Mouse (Mus musculus) embryonic facial prominence, embryonic 11.5 days (tissue): ENCODE measurements around the gene Itgad. TPM values are rescaled to one million over a fixed set of nuclear protein-coding genes. Genes with fewer than 3 reads are reported as not detected.
"Not testable (repeated sequence)": the region's sequence is repeated elsewhere in the genome, so short reads cannot be mapped to it uniquely, and the experiment has no call there.

Source experiments
- ATAC-seq: fragments of 200-750 bp; cut with Nextera tagmentation; replicated peaks from 2 replicates; pipeline ENCODE4 v1.8.0; 2017; ENCODE audit warnings: low read depth; ENCODE audit not compliant: insufficient number of reproducible peaks, low FRiP score, low TSS enrichment
- DNase-seq: peaks from one replicate; pipeline ENCODE4 v3.0.0-alpha.2; 2015; ENCODE audit warnings: low spot score
- H3K27ac ChIP-seq: fragments of 300-500 bp; sonication (generic); replicated peaks from 2 replicates; pipeline ENCODE4 v1.5.1; 2014; ENCODE audit warnings: mild to moderate bottlenecking, low read depth, low read length, control low read depth
- H3K27me3 ChIP-seq: fragments of 300-500 bp; sonication (generic); 2 replicates; pipeline ENCODE4 v1.6.1; 2014; ENCODE audit warnings: mild to moderate bottlenecking, low read length, moderate library complexity, mixed read lengths; ENCODE audit not compliant: control insufficient read depth, insufficient read depth
- H3K36me3 ChIP-seq: fragments of 300-500 bp; sonication (generic); replicated peaks from 2 replicates; pipeline ENCODE4 v1.6.1; 2014; ENCODE audit warnings: low read depth, mild to moderate bottlenecking, low read length, moderate library complexity, mixed read lengths; ENCODE audit not compliant: control insufficient read depth, insufficient read depth
- H3K4me1 ChIP-seq: fragments of 300-500 bp; sonication (generic); 2 replicates; pipeline ENCODE4 v1.6.1; 2014; ENCODE audit warnings: low read length, mixed read lengths; ENCODE audit not compliant: control insufficient read depth, insufficient read depth
- H3K4me2 ChIP-seq: fragments of 300-500 bp; sonication (generic); 2 replicates; pipeline ENCODE4 v1.6.1; 2014; ENCODE audit warnings: low read depth, mild to moderate bottlenecking, control low read depth, low read length, moderate library complexity
- H3K4me3 ChIP-seq: fragments of 300-500 bp; sonication (generic); 2 replicates; pipeline ENCODE4 v1.5.1; 2014; ENCODE audit warnings: low read depth, low read length, control low read depth
- H3K9ac ChIP-seq: fragments of 300-500 bp; sonication (generic); replicated peaks from 2 replicates; pipeline ENCODE4 v1.6.1; 2014; ENCODE audit warnings: mild to moderate bottlenecking, control low read depth, low read length
- H3K9me3 ChIP-seq: fragments of 300-500 bp; sonication (generic); replicated peaks from 2 replicates; pipeline ENCODE4 v1.6.1; 2016; ENCODE audit warnings: mild to moderate bottlenecking, low read length, inconsistent platforms, mixed read lengths; ENCODE audit not compliant: control insufficient read depth
- WGBS: fragments of 180-500 bp; shearing (Covaris S2); extraction: QIAGEN DNeasy Blood & Tissue Kit; methylation state at CpG from one replicate; pipeline ENCODE4 v1.1.7; 2014; 5-methylcytosine and 5-hydroxymethylcytosine counted together
- polyA plus RNA-seq: library from polyadenylated mRNA; unstranded; fragments of >200 nt; fragmentation: Nextera tagmentation; extraction: Ambion mirVana; gene quantifications from 2 replicates; pipeline ENCODE4 v1.2.1, GENCODE M21; 2014

Itgad gene
- polyA plus RNA-seq, 1 experiment from 2014 or later: not detected

GRCm38 (mm10) chr7:128158688-128159354 is 4.6 kb downstream of the Itgad start:
- not testable (repeated sequence) for H3K9ac ChIP-seq, H3K27ac ChIP-seq, H3K27me3 ChIP-seq, H3K9me3 ChIP-seq, H3K4me3 ChIP-seq, H3K36me3 ChIP-seq, ATAC-seq, H3K4me1 ChIP-seq, H3K4me2 ChIP-seq, DNase-seq
- 80% methylated on average over 8 of the region's 8 CpGs for WGBS

GRCm38 (mm10) chr7:128164001-128164400 is 9.8 kb downstream of the Itgad start:
- Histone ChIP-seq H3K27ac (no peak overlapping the region), H3K4me3 (no peak overlapping the region), H3K4me1 (no peaks in the 10 kb centered on the region), H3K36me3 (no peaks in the 10 kb centered on the region), H3K4me2 (no peak overlapping the region), H3K9ac (no peak overlapping the region), H3K9me3 (no peaks in the 10 kb centered on the region), H3K27me3 (no peaks in the 10 kb centered on the region)
- WGBS: 96% methylated on average over 4 of the region's 4 CpGs
- ATAC-seq (no peak), DNase-seq (no peak)

- no peak overlapping the region for H3K4me2 ChIP-seq
- H3K4me1 ChIP-seq: no peaks in the 10 kb centered on the region
- H3K27ac ChIP-seq: no peak overlapping the region
- WGBS: 83% methylated on average over 7 of the region's 7 CpGs
- no peak overlapping the region for H3K4me3 ChIP-seq
- H3K36me3 ChIP-seq: no peaks in the 10 kb centered on the region
- H3K27me3 ChIP-seq: no peaks in the 10 kb centered on the region
- ATAC-seq (no peak), DNase-seq (no peak)
- no peak overlapping the region for H3K9ac ChIP-seq
- H3K9me3 ChIP-seq: no peaks in the 10 kb centered on the region
Measured at GRCm38 (mm10) chr7:128166391-128166790, 12.2 kb downstream of the Itgad start.

- DNase-seq (no peak), ATAC-seq (no peak)
- H3K27me3 ChIP-seq: no peaks in the 10 kb centered on the region
- H3K4me3 ChIP-seq: no peak overlapping the region
- H3K36me3 ChIP-seq: no peaks in the 10 kb centered on the region
- no peaks in the 10 kb centered on the region for H3K9me3 ChIP-seq
- H3K4me2 ChIP-seq: no peak overlapping the region
- 77% methylated on average over 3 of the region's 3 CpGs for WGBS
- H3K9ac ChIP-seq: no peak overlapping the region
- H3K27ac ChIP-seq: no peak overlapping the region
- H3K4me1 ChIP-seq: no peaks in the 10 kb centered on the region
Measured at GRCm38 (mm10) chr7:128169996-128170395, 15.8 kb downstream of the Itgad start.

- Histone ChIP-seq H3K4me2 (no peak overlapping the region), H3K9ac (no peak overlapping the region), H3K27ac (no peak overlapping the region), H3K27me3 (no peaks in the 10 kb centered on the region), H3K9me3 (no peaks in the 10 kb centered on the region), H3K4me3 (no peak overlapping the region), H3K36me3 (no peaks in the 10 kb centered on the region), H3K4me1 (no peaks in the 10 kb centered on the region)
- DNase-seq (no peak), ATAC-seq (no peak)
- WGBS: 68% methylated on average over 2 of the region's 2 CpGs
Measured at GRCm38 (mm10) chr7:128178385-128178784, 24.2 kb downstream of the Itgad start.

- Histone ChIP-seq H3K4me3 (no peak overlapping the region), H3K4me2 (no peak overlapping the region), H3K27ac (no peak overlapping the region), H3K9me3 (no peaks in the 10 kb centered on the region), H3K36me3 (no peaks in the 10 kb centered on the region), H3K4me1 (no peaks in the 10 kb centered on the region), H3K27me3 (no peaks in the 10 kb centered on the region), H3K9ac (no peak overlapping the region)
- ATAC-seq (no peak), DNase-seq (no peak)
- 81% methylated on average over 7 of the region's 7 CpGs for WGBS
Measured at GRCm38 (mm10) chr7:128180126-128180525, 25.9 kb downstream of the Itgad start.

- Histone ChIP-seq H3K4me3 (no peak overlapping the region), H3K4me2 (no peak overlapping the region), H3K9me3 (no peaks in the 10 kb centered on the region), H3K4me1 (no peaks in the 10 kb centered on the region), H3K27ac (no peak overlapping the region), H3K9ac (no peak overlapping the region), H3K27me3 (no peaks in the 10 kb centered on the region), H3K36me3 (no peaks in the 10 kb centered on the region)
- WGBS: 74% methylated on average over 6 of the region's 6 CpGs
- ATAC-seq (no peak), DNase-seq (no peak)
Measured at GRCm38 (mm10) chr7:128180546-128180945, 26.4 kb downstream of the Itgad start.

- Histone ChIP-seq H3K36me3 (no peaks in the 10 kb centered on the region), H3K27me3 (no peaks in the 10 kb centered on the region), H3K27ac (no peak overlapping the region), H3K4me1 (no peaks in the 10 kb centered on the region), H3K4me2 (no peak overlapping the region), H3K9me3 (no peaks in the 10 kb centered on the region), H3K4me3 (no peak overlapping the region), H3K9ac (no peak overlapping the region)
- DNase-seq (no peak), ATAC-seq (no peak)
- 89% methylated on average over 10 of the region's 10 CpGs for WGBS
Measured at GRCm38 (mm10) chr7:128181691-128182090, 27.5 kb downstream of the Itgad start.
